22 mouse cellular contexts compared by ENCODE assay signal in the genomic region with DNA sequence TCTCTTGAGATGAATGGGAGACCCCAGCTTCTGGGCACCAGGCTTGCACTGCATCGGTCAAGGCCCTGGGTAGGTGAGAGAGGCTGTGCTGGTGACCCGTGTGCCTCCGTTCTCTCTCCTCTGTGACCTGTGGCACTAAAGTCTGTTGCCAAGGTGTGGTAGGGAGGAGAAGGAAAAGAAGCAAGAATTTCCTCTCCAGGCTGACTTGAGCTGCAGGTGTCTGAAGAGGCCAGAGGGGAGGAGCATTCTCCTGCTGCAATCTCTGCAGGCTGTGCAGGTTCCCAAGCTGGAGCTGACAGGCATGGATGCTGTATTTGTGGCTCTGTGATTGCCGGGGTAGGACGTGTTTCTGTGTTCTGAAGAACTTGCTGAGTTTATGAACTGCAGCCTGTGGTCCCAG.
A peak's percentile ranks its signal among the peaks of the same experiment; 100 is the strongest.
DNase-seq lines count a peak whose midpoint lies in the region; ATAC-seq lines count a peak whose summit lies in the region.
"Had no signal": no experiment of that assay in that cellular context is flagged by ENCODE, and none has a peak within 500 bp of the region (broad histone marks: within the 10 kb centered on the region; RNA-seq: fewer than 3 reads in every experiment).

No protein-coding gene starts in this region.

- no peaks in the 10 kb centered on the region for H3K9me3 ChIP-seq in intestine, embryonic 16.5 days (ENCODE audit: control insufficient read depth, low read length)
- H3K9me3 ChIP-seq in limb, embryonic 10.5 days (replicated peaks) = no peaks in the 10 kb centered on the region
- H3K9me3 ChIP-seq in hindbrain, embryonic 11.5 days (ENCODE audit: control insufficient read depth, low read length) = no peaks in the 10 kb centered on the region
- H3K9me3 ChIP-seq: forebrain, embryonic 13.5 days; neural tube, embryonic 15.5 days had no signal

- peaks cover 19% of the 10 kb centered on the region for H3K4me1 ChIP-seq in intestine, embryonic 16.5 days (ENCODE audit: control insufficient read depth, insufficient read depth, low read length)
- peaks cover 72% of the 10 kb centered on the region for H3K4me1 ChIP-seq in limb, embryonic 10.5 days
- 0 out of 2 replicates have a peak, but pooled peaks cover 2% of the 10 kb centered on the region for H3K4me1 ChIP-seq in hindbrain, embryonic 11.5 days (replicated peaks; ENCODE audit: control insufficient read depth, insufficient read depth, low read length)

- no peaks in the 10 kb centered on the region for H3K27me3 ChIP-seq in intestine, embryonic 16.5 days (replicated peaks; ENCODE audit: control insufficient read depth, insufficient read depth, low read length)
- H3K27me3 ChIP-seq in limb, embryonic 10.5 days (ENCODE audit: low read depth, poor library complexity, severe bottlenecking) = no peaks in the 10 kb centered on the region
- no peaks in the 10 kb centered on the region for H3K27me3 ChIP-seq in hindbrain, embryonic 11.5 days (ENCODE audit: control insufficient read depth, insufficient read depth, low read length)
- H3K27me3 ChIP-seq: forebrain, embryonic 13.5 days; neural tube, embryonic 15.5 days had no signal

- no peak overlapping the region for H3K4me3 ChIP-seq in intestine, embryonic 16.5 days (ENCODE audit: low read length)
- no peak overlapping the region for H3K4me3 ChIP-seq in limb, embryonic 10.5 days
- no peak overlapping the region for H3K4me3 ChIP-seq in hindbrain, embryonic 11.5 days (ENCODE audit: low read depth, low read length)
- H3K4me3 ChIP-seq: forebrain, embryonic 13.5 days; heart, adult 2 months; neural tube, embryonic 15.5 days had no signal

- no peaks in the 10 kb centered on the region for H3K36me3 ChIP-seq in intestine, embryonic 16.5 days (ENCODE audit: control insufficient read depth, insufficient read depth, low read length)
- peaks cover 76% of the 10 kb centered on the region for H3K36me3 ChIP-seq in limb, embryonic 10.5 days
- no peaks in the 10 kb centered on the region for H3K36me3 ChIP-seq in hindbrain, embryonic 11.5 days (ENCODE audit: control insufficient read depth, insufficient read depth, low read length)
- H3K36me3 ChIP-seq: neural tube, embryonic 15.5 days had no signal

- DNase-seq in lung, adult 18-20 months = peak; percentile 52 to 63
- no peak for DNase-seq in lung, postnatal 14 days
- peak; percentile 30 for DNase-seq in lung, postnatal 10 days
- no peak for DNase-seq in limb, embryonic 10.5 days (ENCODE audit: low spot score)
- DNase-seq in hindbrain, embryonic 11.5 days (ENCODE audit: low spot score) = no peak
- DNase-seq in ovary, postnatal 10 days (ENCODE audit: low spot score) = no peak
- DNase-seq: adrenal gland, postnatal 36 days; cerebellum, adult 2 months; cerebellum, postnatal 36 days; gastrocnemius, postnatal 25 days; heart, adult 2 months; heart, postnatal 36 days; kidney, adult 18-20 months; kidney, postnatal 10 days; liver; right cerebral cortex, postnatal 25 days; thymus, postnatal 36 days had no signal

- WGBS in intestine, embryonic 16.5 days = 71% methylated on average over 5 of the region's 5 CpGs
- WGBS in limb, embryonic 10.5 days = 86% methylated on average over 5 of the region's 5 CpGs
- WGBS in hindbrain, embryonic 11.5 days = 80% methylated on average over 5 of the region's 5 CpGs

- H3K4me2 ChIP-seq in intestine, embryonic 16.5 days (ENCODE audit: low read depth, low read length) = no peak overlapping the region
- no peak overlapping the region for H3K4me2 ChIP-seq in hindbrain, embryonic 11.5 days (replicated peaks; ENCODE audit: low read depth, low read length)
- H3K4me2 ChIP-seq: forebrain, embryonic 13.5 days; neural tube, embryonic 15.5 days had no signal

- peak; percentile 81 for ATAC-seq in intestine, embryonic 16.5 days
- ATAC-seq in hindbrain, embryonic 11.5 days (ENCODE audit: low FRiP score) = no peak
- ATAC-seq: forebrain, embryonic 13.5 days; hindbrain, embryonic 16.5 days; midbrain, embryonic 16.5 days had no signal

- no peak overlapping the region for H3K9ac ChIP-seq in intestine, embryonic 16.5 days (ENCODE audit: low read depth, low read length)
- no peak overlapping the region for H3K9ac ChIP-seq in hindbrain, embryonic 11.5 days (ENCODE audit: low read depth, low read length)
- H3K9ac ChIP-seq: forebrain, embryonic 13.5 days; neural tube, embryonic 15.5 days had no signal

- peak overlapping the region; percentile 39; the same call in 1 of the 2 replicates for H3K27ac ChIP-seq in intestine, embryonic 16.5 days (ENCODE audit: low read length)
- H3K27ac ChIP-seq in limb, embryonic 10.5 days = no peak overlapping the region
- H3K27ac ChIP-seq in hindbrain, embryonic 11.5 days (ENCODE audit: low read depth, low read length) = no peak overlapping the region
- H3K27ac ChIP-seq: forebrain, embryonic 13.5 days; heart, adult 2 months; neural tube, embryonic 15.5 days had no signal

Comparison
In these comparisons a context has a peak if more than half of its experiments do, and no peak if none do; other contexts are left out.
1. DNase-seq: peak in lung, adult 18-20 months (2 of 2) and lung, postnatal 10 days (single experiment); none in lung, postnatal 14 days (single experiment), limb, embryonic 10.5 days (single experiment), hindbrain, embryonic 11.5 days (single experiment) and ovary, postnatal 10 days (single experiment).